Mouse (Mus musculus): ENCODE measurements at regions not wholly inside any gene's neighbourhood (a gene's known extent, or its start where the extent isn't known, plus 50 kb on each side); places are given as distances from the start of the nearest gene placed in this dataset.
"Not testable (repeated sequence)": the region's sequence is repeated elsewhere in the genome, so short reads cannot be mapped to it uniquely, and the experiment has no call there.

GRCm38 (mm10) chr12:15122586-15123212 is 694.0 kb downstream of the Trib2 start:
- DNase-seq (ENCODE audit: low read depth): no peak

GRCm38 (mm10) chr12:15115556-15115955 is 701.2 kb downstream of the Trib2 start:
- DNase-seq (ENCODE audit: low read depth): no peak

- DNase-seq (ENCODE audit: low read depth): no peak
Measured at GRCm38 (mm10) chr12:15114793-15115192, 701.9 kb downstream of the Trib2 start.

GRCm38 (mm10) chr12:15111049-15111448 is 705.7 kb downstream of the Trib2 start:
- DNase-seq (ENCODE audit: low read depth): no peak

- DNase-seq (ENCODE audit: low read depth): no peak
Measured at GRCm38 (mm10) chr12:15104876-15105275, 711.8 kb downstream of the Trib2 start.

GRCm38 (mm10) chr12:15078615-15079014 is 738.1 kb downstream of the Trib2 start:
- no peak for DNase-seq (ENCODE audit: low read depth)

- no peak for DNase-seq (ENCODE audit: low read depth)
Measured at GRCm38 (mm10) chr12:15064351-15064750, 752.4 kb downstream of the Trib2 start.

GRCm38 (mm10) chr12:15051387-15051786 is 765.3 kb downstream of the Trib2 start:
- no peak for DNase-seq (ENCODE audit: low read depth)

- no peak for DNase-seq (ENCODE audit: low read depth)
Measured at GRCm38 (mm10) chr12:15043264-15043663, 773.5 kb downstream of the Trib2 start.

- peak; percentile 49 for DNase-seq (ENCODE audit: low read depth)
Measured at GRCm38 (mm10) chr12:15011091-15011490, 805.6 kb downstream of the Trib2 start.

GRCm38 (mm10) chr12:15002401-15002800 is 814.3 kb downstream of the Trib2 start:
- DNase-seq (ENCODE audit: low read depth): not testable (repeated sequence)

All from gonadal fat pad, adult 2 months (tissue).